Mouse (Mus musculus) embryonic facial prominence, embryonic 13.5 days (tissue): Measurements from ENCODE around the gene Tpi1. TPM values are rescaled to one million over a fixed set of nuclear protein-coding genes. Genes with fewer than 3 reads are reported as not detected.
"Not testable (repeated sequence)": the region's sequence is repeated elsewhere in the genome, so short reads cannot be mapped to it uniquely, and the experiment has no call there.

ENCODE experiments used
- ATAC-seq: fragments of 200-750 bp; cut with Nextera tagmentation; 2 replicates; pipeline ENCODE4 v1.8.0; 2017; ENCODE audit warnings: low read depth; ENCODE audit not compliant: insufficient number of reproducible peaks, insufficient read depth, low FRiP score, low TSS enrichment
- H3K27ac ChIP-seq: fragments of 300-500 bp; sonication (generic); 2 replicates; pipeline ENCODE4 v1.5.1; 2015; ENCODE audit warnings: moderate library complexity, mild to moderate bottlenecking, inconsistent platforms
- H3K27me3 ChIP-seq: fragments of 300-500 bp; sonication (generic); 2 replicates; pipeline ENCODE4 v1.6.1; 2015; ENCODE audit warnings: mild to moderate bottlenecking, inconsistent platforms
- H3K36me3 ChIP-seq: fragments of 300-500 bp; sonication (generic); 2 replicates; pipeline ENCODE4 v1.6.1; 2015; ENCODE audit warnings: mild to moderate bottlenecking, inconsistent platforms
- H3K4me1 ChIP-seq: fragments of 300-500 bp; sonication (generic); 2 replicates; pipeline ENCODE4 v1.6.1; 2015; ENCODE audit warnings: inconsistent platforms
- H3K4me2 ChIP-seq: fragments of 300-500 bp; sonication (generic); 2 replicates; pipeline ENCODE4 v1.6.1; 2015; ENCODE audit warnings: moderate library complexity, mild to moderate bottlenecking, inconsistent platforms
- H3K4me3 ChIP-seq: fragments of 300-500 bp; sonication (generic); 2 replicates; pipeline ENCODE4 v1.5.1; 2015; ENCODE audit warnings: mild to moderate bottlenecking, inconsistent platforms
- H3K9ac ChIP-seq: fragments of 300-500 bp; sonication (generic); 2 replicates; pipeline ENCODE4 v1.6.1; 2015; ENCODE audit warnings: mild to moderate bottlenecking, inconsistent platforms
- H3K9me3 ChIP-seq: fragments of 300-500 bp; sonication (generic); 2 replicates; pipeline ENCODE4 v1.6.1; 2016; ENCODE audit warnings: inconsistent platforms
- WGBS: fragments of 180-500 bp; shearing (Covaris S2); methylation state at CpG from one replicate; pipeline ENCODE4 v1.1.7; 2015; ENCODE audit warnings: mixed read lengths; 5-methylcytosine and 5-hydroxymethylcytosine counted together
- polyA plus RNA-seq: library from polyadenylated mRNA; unstranded; fragments of >200 nt; fragmentation: Nextera tagmentation; extraction: Ambion mirVana; gene quantifications from 2 replicates; pipeline ENCODE4 v1.2.1, GENCODE M21; 2015

Tpi1 gene
- polyA plus RNA-seq, 1 experiment from 2014 or later = 710 TPM

DNA sequence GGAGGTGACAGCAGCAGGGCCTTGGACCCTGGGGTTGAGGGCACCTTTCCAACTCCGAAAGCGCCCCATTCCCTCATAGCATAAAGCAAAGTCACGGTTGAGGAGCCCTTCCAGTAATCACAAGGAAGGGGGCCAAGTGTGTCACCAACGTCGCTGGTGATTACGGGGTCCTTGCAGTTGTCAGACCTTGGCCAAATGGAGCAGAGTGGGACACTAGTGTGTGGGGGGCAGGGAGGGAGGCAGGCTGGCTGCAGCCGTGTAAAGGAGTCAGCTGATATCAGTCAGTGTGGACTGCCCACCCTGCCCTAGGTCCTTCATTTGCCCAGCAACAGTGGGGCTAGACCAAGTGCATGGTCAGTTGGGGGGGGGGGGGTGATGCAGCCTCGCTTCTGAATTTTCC, 352 bp upstream of the Tpi1 start:
- Histone ChIP-seq H3K4me2 (peak overlapping the region; percentile 92), H3K27ac (peak overlapping the region; percentile 92), H3K36me3 (peaks cover 69% of the 10 kb centered on the region), H3K9ac (peak overlapping the region; percentile 89), H3K4me3 (peak overlapping the region; percentile 73), H3K4me1 (peaks cover 40% of the 10 kb centered on the region), H3K27me3 (no peaks in the 10 kb centered on the region), H3K9me3 (no peaks in the 10 kb centered on the region)
- WGBS = 44% methylated on average over 8 of the region's 8 CpGs
- ATAC-seq = peak; percentile 8; the same call in 1 of the 2 replicates

DNA sequence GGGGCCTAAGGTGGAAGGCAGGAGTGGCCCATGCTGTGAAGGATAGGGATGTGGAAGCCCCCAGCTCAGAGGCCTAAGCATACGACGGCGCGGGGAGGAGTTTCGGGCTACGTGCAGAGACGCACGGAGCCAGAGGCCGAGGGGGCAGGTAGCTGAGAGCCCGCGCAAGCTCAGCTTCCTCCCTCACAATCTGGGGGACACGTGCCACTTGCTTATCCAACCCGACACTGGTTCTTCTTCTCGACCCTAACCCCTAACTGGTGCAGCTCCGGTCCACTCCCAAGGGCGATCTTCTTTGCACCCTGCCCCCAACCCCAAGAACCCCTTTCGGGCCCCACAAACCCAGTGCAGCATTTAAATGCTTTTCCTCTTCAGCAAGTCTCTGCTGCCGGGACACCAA, 600 bp downstream of the Tpi1 start:
- peak overlapping the region; percentile 73 for H3K4me3 ChIP-seq
- ATAC-seq = peak; percentile 70
- no peaks in the 10 kb centered on the region for H3K27me3 ChIP-seq
- peak overlapping the region; percentile 92 for H3K4me2 ChIP-seq
- H3K9ac ChIP-seq = peak overlapping the region; percentile 89
- peaks cover 43% of the 10 kb centered on the region for H3K4me1 ChIP-seq
- WGBS = 0% methylated on average over 18 of the region's 18 CpGs
- H3K36me3 ChIP-seq = peaks cover 59% of the 10 kb centered on the region
- no peaks in the 10 kb centered on the region for H3K9me3 ChIP-seq
- H3K27ac ChIP-seq = peak overlapping the region; percentile 92

DNA sequence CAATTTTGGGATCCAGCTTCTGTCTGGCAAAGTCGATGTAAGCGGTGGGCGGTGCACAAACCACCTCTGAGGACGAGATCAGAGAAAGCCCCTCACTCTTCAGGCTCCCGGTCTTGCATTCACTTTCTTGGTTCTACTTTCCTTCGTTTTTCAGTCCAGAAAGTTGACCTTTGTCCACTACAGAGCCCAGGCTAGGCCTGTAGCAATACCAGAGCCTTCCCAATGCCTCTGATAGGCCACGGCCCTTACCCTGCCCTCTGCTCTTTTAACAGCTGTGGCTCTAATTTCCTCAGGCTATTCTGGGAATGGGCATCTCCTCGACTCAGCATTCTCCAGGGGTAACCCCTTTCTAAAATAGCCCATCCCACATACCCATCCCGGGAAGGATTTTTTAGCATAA, 1.2 kb downstream of the Tpi1 start:
- WGBS = 14% methylated on average over 9 of the region's 9 CpGs
- Histone ChIP-seq H3K9ac (peak overlapping the region; percentile 89), H3K4me3 (peak overlapping the region; percentile 73), H3K9me3 (no peaks in the 10 kb centered on the region), H3K27me3 (no peaks in the 10 kb centered on the region), H3K4me1 (peaks cover 47% of the 10 kb centered on the region), H3K4me2 (peak overlapping the region; percentile 92), H3K27ac (peak overlapping the region; percentile 92), H3K36me3 (peaks cover 53% of the 10 kb centered on the region)
- no peak for ATAC-seq

DNA sequence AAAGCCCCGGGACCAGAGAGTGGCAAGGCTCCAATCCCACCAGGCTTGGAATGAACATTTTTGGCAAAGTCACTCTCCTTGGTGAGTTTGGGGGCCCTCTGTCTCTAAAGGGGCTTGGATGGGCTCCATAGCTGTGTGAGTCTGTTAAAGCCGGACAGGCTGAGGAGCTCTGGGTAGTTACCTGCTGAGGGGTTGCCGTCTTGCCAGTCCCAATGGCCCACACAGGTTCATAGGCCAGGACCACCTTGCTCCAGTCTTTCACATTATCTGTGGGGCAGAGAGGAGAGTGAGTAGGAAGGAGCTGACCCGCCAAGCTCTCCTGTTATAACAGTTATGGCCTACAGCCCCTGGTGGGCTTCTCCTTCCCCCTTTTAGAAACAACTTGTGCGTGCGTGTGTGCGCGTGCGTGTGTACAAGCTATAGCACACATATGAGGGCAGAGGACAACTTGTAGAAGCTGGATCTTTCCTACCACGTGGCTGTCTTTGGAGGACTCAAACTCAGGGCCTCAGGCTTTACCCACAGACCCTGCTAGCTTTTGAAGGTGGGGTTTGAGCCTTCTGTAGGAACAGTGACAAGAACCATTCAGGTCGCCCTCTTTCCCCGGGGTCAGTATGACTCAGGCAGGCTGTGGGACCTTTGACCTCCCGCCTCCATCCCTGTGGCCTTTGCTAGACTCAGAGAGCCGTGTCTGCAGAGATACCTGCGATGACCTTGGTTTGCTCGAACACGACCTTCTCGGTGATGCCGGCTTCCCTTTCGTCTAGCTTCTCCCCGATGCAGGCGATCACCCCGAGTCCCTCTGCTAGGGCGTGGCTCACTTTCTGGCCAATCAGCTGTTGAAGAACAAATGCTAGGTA, 2.2 kb downstream of the Tpi1 start:
- H3K9me3 ChIP-seq = no peaks in the 10 kb centered on the region
- 78% methylated on average over 24 of the region's 24 CpGs for WGBS
- peak overlapping the region; percentile 92 for H3K4me2 ChIP-seq
- H3K9ac ChIP-seq = peak overlapping the region; percentile 89
- no peak for ATAC-seq
- H3K27me3 ChIP-seq = no peaks in the 10 kb centered on the region
- H3K4me1 ChIP-seq = peaks cover 47% of the 10 kb centered on the region
- H3K36me3 ChIP-seq = peaks cover 44% of the 10 kb centered on the region
- H3K4me3 ChIP-seq = peak overlapping the region; percentile 73
- H3K27ac ChIP-seq = 0 out of 2 replicates have a peak overlapping the region, but pooled peaks have one; percentile 92

DNA sequence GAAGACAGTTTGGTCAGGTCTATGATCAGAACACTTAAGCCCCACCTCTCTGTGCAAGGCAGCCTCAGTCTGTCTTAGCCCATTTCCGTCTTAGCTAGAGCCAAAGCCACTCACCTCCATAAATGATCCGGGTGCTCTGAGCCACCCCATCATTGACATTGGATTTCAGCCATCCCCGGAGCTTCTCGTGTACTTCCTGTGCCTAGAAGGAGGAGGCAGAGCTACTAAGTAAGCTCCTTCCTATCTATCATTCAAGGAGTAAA, 2.8 kb downstream of the Tpi1 start:
- H3K36me3 ChIP-seq = peaks cover 38% of the 10 kb centered on the region
- no peak overlapping the region for H3K4me3 ChIP-seq
- H3K4me1 ChIP-seq = peaks cover 52% of the 10 kb centered on the region
- no peaks in the 10 kb centered on the region for H3K9me3 ChIP-seq
- no peaks in the 10 kb centered on the region for H3K27me3 ChIP-seq
- H3K27ac ChIP-seq = no peak overlapping the region
- H3K4me2 ChIP-seq = no peak overlapping the region
- no peak for ATAC-seq
- 85% methylated on average over 4 of the region's 4 CpGs for WGBS
- no peak overlapping the region for H3K9ac ChIP-seq

DNA sequence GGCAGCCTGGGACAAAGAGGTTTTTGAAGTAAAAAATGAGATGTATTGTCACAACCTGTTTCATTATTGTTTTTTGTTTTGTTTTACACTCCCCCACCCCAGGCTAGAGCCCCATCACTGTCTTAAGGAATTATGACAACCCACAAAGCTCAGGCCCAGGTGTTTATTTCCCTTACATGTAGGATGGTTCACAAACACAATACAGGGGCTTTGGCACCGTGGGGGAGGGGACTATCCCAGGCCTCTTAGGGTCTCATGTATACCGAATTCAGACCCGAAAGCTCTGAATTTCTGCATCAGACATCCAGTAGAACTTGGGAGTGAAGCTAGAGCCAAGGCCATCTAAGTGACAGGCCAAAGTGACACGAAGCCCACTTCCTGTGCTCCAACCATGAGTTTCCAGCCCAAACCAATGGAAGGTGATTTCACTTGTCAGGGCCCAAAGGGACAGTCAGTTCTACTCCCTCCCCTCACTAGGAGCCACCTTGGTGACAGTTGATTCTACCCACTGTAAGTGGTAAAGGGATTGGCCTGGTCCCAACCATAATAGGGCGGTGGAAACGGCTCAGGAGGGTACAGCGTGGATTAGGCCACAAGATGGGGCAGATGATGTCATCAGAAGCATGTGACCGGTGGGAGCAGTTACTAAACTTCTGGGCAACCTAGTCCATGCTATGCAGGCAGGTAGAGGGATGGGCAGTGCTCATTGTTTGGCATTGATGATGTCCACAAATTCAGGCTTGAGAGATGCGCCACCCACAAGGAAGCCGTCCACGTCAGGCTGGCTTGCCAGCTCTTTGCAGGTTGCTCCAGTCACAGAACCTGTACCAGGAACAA, 3.3 kb downstream of the Tpi1 start:
- ATAC-seq, H3K4me3 ChIP-seq, H3K27me3 ChIP-seq, H3K9ac ChIP-seq, H3K9me3 ChIP-seq, H3K27ac ChIP-seq: not testable (repeated sequence)
- 87% methylated on average over 11 of the region's 11 CpGs for WGBS
- peaks cover 32% of the 10 kb centered on the region for H3K36me3 ChIP-seq
- peak overlapping the region; percentile 97; the same call in 1 of the 2 replicates for H3K4me2 ChIP-seq
- H3K4me1 ChIP-seq = peaks cover 57% of the 10 kb centered on the region

DNA sequence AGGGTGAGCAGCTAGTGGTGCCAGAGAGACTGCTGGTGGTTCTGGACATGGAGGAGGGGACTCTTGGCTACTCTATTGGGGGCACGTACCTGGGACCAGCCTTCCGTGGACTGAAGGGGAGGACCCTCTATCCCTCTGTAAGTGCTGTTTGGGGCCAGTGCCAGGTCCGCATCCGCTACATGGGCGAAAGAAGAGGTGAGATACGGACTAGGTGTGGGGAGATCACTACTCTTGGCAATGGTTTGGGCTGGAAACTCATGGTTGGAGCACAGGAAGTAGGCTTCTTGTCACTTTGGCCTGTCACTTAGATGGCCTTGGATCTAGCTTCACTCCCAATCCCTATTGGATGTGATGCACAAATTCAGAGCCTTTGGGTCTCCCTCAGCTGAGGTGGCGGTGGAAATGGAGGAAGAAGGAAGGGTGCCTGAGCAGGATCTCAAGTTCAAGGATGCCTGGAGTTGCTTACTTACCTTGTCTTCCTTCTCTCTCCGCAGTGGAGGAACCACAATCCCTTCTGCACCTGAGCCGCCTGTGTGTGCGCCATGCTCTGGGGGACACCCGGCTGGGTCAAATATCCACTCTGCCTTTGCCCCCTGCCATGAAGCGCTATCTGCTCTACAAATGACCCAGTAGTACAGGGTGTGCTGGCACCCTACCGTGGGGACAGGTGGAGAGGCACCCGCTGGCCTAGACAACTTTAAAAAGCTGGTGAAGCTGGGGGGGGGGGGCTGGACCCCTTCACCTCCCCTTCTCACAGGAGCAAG, 4.1 kb downstream of the Tpi1 start:
- ATAC-seq = no peak
- Histone ChIP-seq H3K27me3 (no peaks in the 10 kb centered on the region), H3K27ac (peak overlapping the region; percentile 92), H3K4me3 (peak overlapping the region; percentile 58), H3K9me3 (no peaks in the 10 kb centered on the region), H3K4me1 (peaks cover 61% of the 10 kb centered on the region), H3K36me3 (peaks cover 24% of the 10 kb centered on the region), H3K4me2 (peak overlapping the region; percentile 97), H3K9ac (peak overlapping the region; percentile 74)
- 42% methylated on average over 14 of the region's 14 CpGs for WGBS

DNA sequence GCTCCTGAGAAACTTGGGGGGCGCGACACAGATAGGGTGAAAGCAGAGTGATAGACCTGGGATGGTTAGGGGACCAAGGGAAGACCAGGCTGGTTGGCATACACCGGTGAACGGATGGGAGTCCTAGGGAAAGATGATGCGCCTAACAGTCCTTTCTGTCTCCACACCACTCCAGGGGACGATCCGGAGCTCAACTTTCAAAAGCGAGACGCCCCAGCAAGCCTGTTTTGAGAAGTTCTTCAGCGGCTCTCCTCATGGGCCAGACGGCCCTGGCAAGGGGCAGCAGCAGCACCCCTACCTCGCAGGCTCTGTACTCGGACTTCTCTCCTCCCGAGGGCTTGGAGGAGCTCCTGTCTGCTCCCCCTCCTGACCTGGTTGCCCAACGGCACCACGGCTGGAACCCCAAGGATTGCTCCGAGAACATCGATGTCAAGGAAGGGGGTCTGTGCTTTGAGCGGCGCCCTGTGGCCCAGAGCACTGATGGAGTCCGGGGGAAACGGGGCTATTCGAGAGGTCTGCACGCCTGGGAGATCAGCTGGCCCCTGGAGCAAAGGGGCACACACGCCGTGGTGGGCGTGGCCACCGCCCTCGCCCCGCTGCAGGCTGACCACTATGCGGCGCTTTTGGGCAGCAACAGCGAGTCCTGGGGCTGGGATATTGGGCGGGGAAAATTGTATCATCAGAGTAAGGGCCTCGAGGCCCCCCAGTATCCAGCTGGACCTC, 4.9 kb downstream of the Tpi1 start:
- no peak for ATAC-seq
- WGBS = under 1% methylated on average over 35 of the region's 35 CpGs
- H3K4me3 ChIP-seq = peak overlapping the region; percentile 58
- H3K27me3 ChIP-seq = no peaks in the 10 kb centered on the region
- peak overlapping the region; percentile 92 for H3K27ac ChIP-seq
- H3K9ac ChIP-seq = peak overlapping the region; percentile 74
- H3K4me2 ChIP-seq = peak overlapping the region; percentile 97
- no peaks in the 10 kb centered on the region for H3K9me3 ChIP-seq
- H3K36me3 ChIP-seq = peaks cover 24% of the 10 kb centered on the region
- peaks cover 54% of the 10 kb centered on the region for H3K4me1 ChIP-seq

DNA sequence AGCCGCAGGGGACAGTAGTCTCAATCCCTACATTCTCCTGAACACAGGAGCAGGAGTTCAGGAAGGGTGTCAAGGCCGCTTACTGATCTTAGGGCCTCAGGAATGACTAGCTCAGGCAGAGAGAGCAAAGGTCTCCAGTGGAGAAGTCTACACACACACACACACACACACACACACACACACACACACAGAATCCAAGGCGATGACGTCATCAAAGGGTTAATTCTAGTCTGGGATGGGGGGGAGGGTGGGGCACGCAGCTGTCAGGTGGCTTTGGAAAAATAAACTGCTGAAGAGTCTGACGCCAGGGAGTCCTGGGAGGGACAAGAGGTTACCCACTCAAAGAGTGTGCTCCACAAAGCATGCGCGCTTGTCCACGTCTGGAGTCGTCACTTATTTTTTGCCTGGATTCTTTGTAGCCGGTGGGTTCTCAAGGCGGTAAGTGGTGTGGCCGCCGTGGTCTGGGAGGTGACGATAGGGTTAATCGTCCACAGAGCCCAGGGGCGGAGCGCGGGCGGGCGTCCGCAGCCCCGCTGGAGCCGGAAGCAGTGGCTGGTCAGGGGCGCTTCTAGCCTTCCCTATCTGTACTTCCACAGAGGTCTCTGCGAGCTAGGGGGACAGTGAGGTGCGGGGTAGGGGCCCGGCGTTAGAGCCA, 5.6 kb downstream of the Tpi1 start, which contains the start of gene Spsb2:
Gene Spsb2, plus strand, starts transcription at position 304 of the 655 bp plus-strand sequence.
- H3K36me3 ChIP-seq = peaks cover 24% of the 10 kb centered on the region
- WGBS = 3% methylated on average over 29 of the region's 29 CpGs
- no peaks in the 10 kb centered on the region for H3K9me3 ChIP-seq
- H3K27ac ChIP-seq = peak within 1 kb of the TSS; percentile 92
- peak within 1 kb of the TSS; percentile 58 for H3K4me3 ChIP-seq
- peak within 1 kb of the TSS; percentile 74 for H3K9ac ChIP-seq
- peaks cover 52% of the 10 kb centered on the region for H3K4me1 ChIP-seq
- peak within 1 kb of the TSS; percentile 97 for H3K4me2 ChIP-seq
- no peaks in the 10 kb centered on the region for H3K27me3 ChIP-seq
- 0 out of 2 replicates have a peak, but pooled peaks have one; percentile 3 for ATAC-seq

DNA sequence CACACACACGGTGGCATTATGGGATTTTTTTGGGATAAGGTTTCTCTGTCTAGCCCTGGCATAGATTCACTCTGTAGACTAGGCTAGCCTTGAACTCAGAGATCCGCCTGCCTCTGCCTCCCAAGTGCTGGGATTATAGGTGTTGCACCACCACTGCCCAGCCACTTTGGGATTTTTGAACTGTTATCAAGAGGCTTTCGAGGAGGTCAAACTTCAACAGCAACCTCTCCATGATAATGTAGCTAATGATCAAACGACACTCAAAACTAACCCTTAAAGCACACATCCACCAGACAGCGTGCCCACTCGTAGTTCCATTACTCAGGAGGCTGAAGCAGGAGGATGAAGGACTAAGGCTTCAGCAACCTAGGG, 6.1 kb downstream of the Tpi1 start:
- Histone ChIP-seq H3K36me3 (peaks cover 24% of the 10 kb centered on the region), H3K27ac (peak overlapping the region; percentile 92), H3K4me2 (peak overlapping the region; percentile 97), H3K4me1 (peaks cover 52% of the 10 kb centered on the region), H3K9ac (peak overlapping the region; percentile 74; the same call in 1 of the 2 replicates), H3K4me3 (peak overlapping the region; percentile 58), H3K9me3 (no peaks in the 10 kb centered on the region), H3K27me3 (no peaks in the 10 kb centered on the region)
- ATAC-seq = no peak
- WGBS = 79% methylated on average over 6 of the region's 6 CpGs
